In the genomic region with DNA sequence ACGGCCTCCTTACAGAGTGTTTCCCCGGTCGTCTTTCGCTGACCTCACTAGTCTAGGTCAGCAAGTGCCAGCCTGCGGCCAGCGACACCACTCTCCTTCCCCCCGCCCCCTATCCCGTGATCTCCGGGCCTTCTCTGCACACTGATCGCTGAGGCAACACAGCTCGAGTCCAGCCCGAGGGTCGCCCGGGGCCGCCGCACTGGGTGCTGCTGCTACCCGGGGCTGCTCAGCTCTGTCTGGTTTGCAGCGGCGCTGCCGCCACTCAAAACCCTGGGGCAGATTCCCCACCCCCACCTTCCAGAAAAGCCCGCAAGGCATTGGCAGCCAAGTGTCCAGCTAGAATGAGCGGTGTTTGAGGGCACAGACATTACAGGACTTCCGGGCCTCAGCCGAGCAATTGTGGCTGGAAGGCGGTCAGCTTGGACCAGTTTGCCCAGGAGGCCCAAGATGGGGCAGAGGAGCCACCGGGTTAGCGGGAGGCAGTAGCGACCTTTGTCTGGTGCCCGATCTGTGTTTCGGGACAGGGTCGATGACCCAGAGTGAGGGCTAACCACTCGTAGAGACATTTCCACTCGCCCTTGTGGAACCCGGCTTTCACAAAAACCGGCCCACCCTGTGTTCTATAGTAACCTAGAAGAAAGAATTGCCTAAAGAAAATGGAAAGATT, we compare ENCODE assay signal across 8 mouse cellular contexts. TPM values are rescaled to one million over a fixed set of nuclear protein-coding genes. Genes with fewer than 3 reads are reported as not detected.
A peak's percentile ranks its signal among the peaks of the same experiment; 100 is the strongest.
DNase-seq lines count a peak whose midpoint lies in the region; ATAC-seq lines count a peak whose summit lies in the region.

No protein-coding gene starts in this region.

- H3K27me3 ChIP-seq in embryonic facial prominence, embryonic 14.5 days (replicated peaks; ENCODE audit: control insufficient read depth, insufficient read depth, low read length), result peaks cover 43% of the 10 kb centered on the region
- peaks cover 35% of the 10 kb centered on the region for H3K27me3 ChIP-seq in intestine, embryonic 15.5 days (replicated peaks)
- peaks cover 58% of the 10 kb centered on the region for H3K27me3 ChIP-seq in liver, embryonic 15.5 days
- H3K27me3 ChIP-seq in stomach, embryonic 15.5 days (replicated peaks), result peaks cover 39% of the 10 kb centered on the region

- DNase-seq in adrenal gland, postnatal 10 days, result peak; percentile 26
- no peak for DNase-seq in adrenal gland, postnatal 4 days (ENCODE audit: low spot score in 2 of 2)
- DNase-seq in embryonic facial prominence, embryonic 14.5 days (ENCODE audit: low spot score), result no peak

- no peaks in the 10 kb centered on the region for H3K9me3 ChIP-seq in embryonic facial prominence, embryonic 14.5 days (ENCODE audit: control insufficient read depth, low read length)
- H3K9me3 ChIP-seq in intestine, embryonic 15.5 days, result no peaks in the 10 kb centered on the region
- H3K9me3 ChIP-seq in liver, embryonic 15.5 days (replicated peaks), result no peaks in the 10 kb centered on the region
- H3K9me3 ChIP-seq in stomach, embryonic 15.5 days, result no peaks in the 10 kb centered on the region

- no peaks in the 10 kb centered on the region for H3K36me3 ChIP-seq in embryonic facial prominence, embryonic 14.5 days (ENCODE audit: control insufficient read depth, insufficient read depth, low read length)
- H3K36me3 ChIP-seq in intestine, embryonic 15.5 days, result no peaks in the 10 kb centered on the region
- no peaks in the 10 kb centered on the region for H3K36me3 ChIP-seq in liver, embryonic 15.5 days (replicated peaks)
- no peaks in the 10 kb centered on the region for H3K36me3 ChIP-seq in stomach, embryonic 15.5 days

- ATAC-seq in embryonic facial prominence, embryonic 14.5 days (ENCODE audit: low read depth), result no peak
- peak; percentile 20 for ATAC-seq in intestine, embryonic 15.5 days
- ATAC-seq in liver, embryonic 15.5 days (ENCODE audit: insufficient read depth), result no peak
- ATAC-seq in stomach, embryonic 15.5 days (ENCODE audit: insufficient read depth, low FRiP score, low read depth), result no peak
- no peak for ATAC-seq in frontal cortex, adult (ENCODE audit: low TSS enrichment)
- no peak for ATAC-seq in inflammation-experienced regulatory T-cells, adult 6 months

- H3K4me2 ChIP-seq in embryonic facial prominence, embryonic 14.5 days (ENCODE audit: low read depth, low read length), result peak overlapping the region; percentile 98
- H3K4me2 ChIP-seq in intestine, embryonic 15.5 days (replicated peaks), result peak overlapping the region; percentile 99
- H3K4me2 ChIP-seq in liver, embryonic 15.5 days, result peak overlapping the region; percentile 71
- H3K4me2 ChIP-seq in stomach, embryonic 15.5 days, result peak overlapping the region; percentile 100

- 7% methylated on average over 35 of the region's 35 CpGs for WGBS in embryonic facial prominence, embryonic 14.5 days
- 15% methylated on average over 35 of the region's 35 CpGs for WGBS in intestine, embryonic 15.5 days
- 9% methylated on average over 35 of the region's 35 CpGs for WGBS in liver, embryonic 15.5 days (ENCODE audit: insufficient replicate concordance)
- WGBS in stomach, embryonic 15.5 days, result 15% methylated on average over 35 of the region's 35 CpGs

- peak overlapping the region; percentile 54 for H3K4me3 ChIP-seq in embryonic facial prominence, embryonic 14.5 days (ENCODE audit: low read depth, low read length)
- H3K4me3 ChIP-seq in intestine, embryonic 15.5 days (replicated peaks), result peak overlapping the region; percentile 47
- peak overlapping the region; percentile 50 for H3K4me3 ChIP-seq in liver, embryonic 15.5 days (replicated peaks)
- H3K4me3 ChIP-seq in stomach, embryonic 15.5 days (replicated peaks), result peak overlapping the region; percentile 51

- no peak overlapping the region for H3K27ac ChIP-seq in embryonic facial prominence, embryonic 14.5 days (replicated peaks; ENCODE audit: low read depth, low read length)
- no peak overlapping the region for H3K27ac ChIP-seq in intestine, embryonic 15.5 days
- H3K27ac ChIP-seq in liver, embryonic 15.5 days (replicated peaks), result no peak overlapping the region
- no peak overlapping the region for H3K27ac ChIP-seq in stomach, embryonic 15.5 days

- H3K4me1 ChIP-seq in embryonic facial prominence, embryonic 14.5 days (ENCODE audit: control insufficient read depth, insufficient read depth, low read length), result peaks cover 15% of the 10 kb centered on the region
- peaks cover 27% of the 10 kb centered on the region for H3K4me1 ChIP-seq in intestine, embryonic 15.5 days (replicated peaks)
- H3K4me1 ChIP-seq in liver, embryonic 15.5 days (replicated peaks), result peaks cover 28% of the 10 kb centered on the region
- H3K4me1 ChIP-seq in stomach, embryonic 15.5 days, result peaks cover 27% of the 10 kb centered on the region

- no peak overlapping the region for H3K9ac ChIP-seq in embryonic facial prominence, embryonic 14.5 days (ENCODE audit: low read depth, low read length)
- 0 out of 2 replicates have a peak overlapping the region, but pooled peaks have one; percentile 13 for H3K9ac ChIP-seq in intestine, embryonic 15.5 days
- no peak overlapping the region for H3K9ac ChIP-seq in liver, embryonic 15.5 days
- no peak overlapping the region for H3K9ac ChIP-seq in stomach, embryonic 15.5 days

RNA-seq across cellular contexts. Expression of gene 2210011C24Rik, which starts 0.7 kb away (rescaled TPM):
- under 1 TPM in 1 of 2 experiments, not detected in 1; 0.24 TPM for total RNA-seq in adrenal gland, postnatal 10 days (2021)
- total RNA-seq in adrenal gland, postnatal 4 days (2021), result 1 to 10 TPM in 1 of 2 experiments, under 1 TPM in 1; 0.31 to 1.5 TPM
- 0.66 and 1.4 TPM in 2 replicates for polyA plus RNA-seq in embryonic facial prominence, embryonic 14.5 days (2014; fragmentation: Nextera tagmentation; extraction: Ambion mirVana)
- polyA plus RNA-seq in intestine, embryonic 15.5 days (2015; fragmentation: Nextera tagmentation; extraction: Ambion mirVana), result 1.5 and 1.6 TPM in 2 replicates
- not detected in 2 replicates for polyA plus RNA-seq in liver, embryonic 15.5 days (2015; fragmentation: Nextera tagmentation; extraction: Ambion mirVana)
- 0.67 and 1.0 TPM in 2 replicates for polyA plus RNA-seq in stomach, embryonic 15.5 days (2015; fragmentation: Nextera tagmentation; extraction: Ambion mirVana)
- 1 to 10 TPM in 2 of 3 experiments, not detected in 1; 1.2 to 2.5 TPM for polyA plus RNA-seq in inflammation-experienced regulatory T-cells, adult 6 months (2017; shearing (Covaris generic))

RNA-seq across cellular contexts. Expression of gene Palm3, which starts 8.6 kb away (rescaled TPM):
- total RNA-seq in adrenal gland, postnatal 10 days (2021), result under 1 TPM; 0.57 to 0.70 TPM
- total RNA-seq in adrenal gland, postnatal 4 days (2021), result 1 to 10 TPM; 1.1 to 6.0 TPM
- 3.3 and 3.6 TPM in 2 replicates for polyA plus RNA-seq in embryonic facial prominence, embryonic 14.5 days (2014; fragmentation: Nextera tagmentation; extraction: Ambion mirVana)
- polyA plus RNA-seq in intestine, embryonic 15.5 days (2015; fragmentation: Nextera tagmentation; extraction: Ambion mirVana), result 8.9 and 9.4 TPM in 2 replicates
- 0.15 and 0.23 TPM in 2 replicates for polyA plus RNA-seq in liver, embryonic 15.5 days (2015; fragmentation: Nextera tagmentation; extraction: Ambion mirVana)
- polyA plus RNA-seq in stomach, embryonic 15.5 days (2015; fragmentation: Nextera tagmentation; extraction: Ambion mirVana), result 6.6 and 6.7 TPM in 2 replicates
- 1 to 10 TPM; 1.6 to 3.7 (median 2.8) TPM for polyA plus RNA-seq in inflammation-experienced regulatory T-cells, adult 6 months (2017; shearing (Covaris generic))

RNA-seq across cellular contexts. Expression of gene 1700067K01Rik, which starts 11.3 kb away (rescaled TPM):
- total RNA-seq in adrenal gland, postnatal 10 days (2021), result under 1 TPM; 0.48 to 0.60 TPM
- under 1 TPM; 0.62 to 0.76 TPM for total RNA-seq in adrenal gland, postnatal 4 days (2021)
- 0.77 and 1.1 TPM in 2 replicates for polyA plus RNA-seq in embryonic facial prominence, embryonic 14.5 days (2014; fragmentation: Nextera tagmentation; extraction: Ambion mirVana)
- polyA plus RNA-seq in intestine, embryonic 15.5 days (2015; fragmentation: Nextera tagmentation; extraction: Ambion mirVana), result 0.86 and 0.87 TPM in 2 replicates
- 0.58 and 0.61 TPM in 2 replicates for polyA plus RNA-seq in liver, embryonic 15.5 days (2015; fragmentation: Nextera tagmentation; extraction: Ambion mirVana)
- polyA plus RNA-seq in stomach, embryonic 15.5 days (2015; fragmentation: Nextera tagmentation; extraction: Ambion mirVana), result 0.53 and 0.68 TPM in 2 replicates
- polyA plus RNA-seq in inflammation-experienced regulatory T-cells, adult 6 months (2017; shearing (Covaris generic)), result under 1 TPM in 2 of 3 experiments, not detected in 1; 0.51 to 0.70 TPM

RNA-seq across cellular contexts. Expression of gene Samd1, which starts 15.2 kb away (rescaled TPM):
- total RNA-seq in adrenal gland, postnatal 10 days (2021), result 10 to 100 TPM; 40.8 to 41.6 TPM
- 10 to 100 TPM; 57.6 to 63.1 TPM for total RNA-seq in adrenal gland, postnatal 4 days (2021)
- 15.9 and 18.5 TPM in 2 replicates for polyA plus RNA-seq in embryonic facial prominence, embryonic 14.5 days (2014; fragmentation: Nextera tagmentation; extraction: Ambion mirVana)
- polyA plus RNA-seq in intestine, embryonic 15.5 days (2015; fragmentation: Nextera tagmentation; extraction: Ambion mirVana), result 8.4 and 8.7 TPM in 2 replicates
- 5.8 and 6.9 TPM in 2 replicates for polyA plus RNA-seq in liver, embryonic 15.5 days (2015; fragmentation: Nextera tagmentation; extraction: Ambion mirVana)
- polyA plus RNA-seq in stomach, embryonic 15.5 days (2015; fragmentation: Nextera tagmentation; extraction: Ambion mirVana), result 8.9 and 9.9 TPM in 2 replicates
- 1 to 10 TPM; 5.0 to 7.3 (median 6.5) TPM for polyA plus RNA-seq in inflammation-experienced regulatory T-cells, adult 6 months (2017; shearing (Covaris generic))

RNA-seq across cellular contexts. Expression of gene Il27ra, which starts 29.8 kb away (rescaled TPM):
- 1 to 10 TPM; 5.3 to 6.9 TPM for total RNA-seq in adrenal gland, postnatal 10 days (2021)
- total RNA-seq in adrenal gland, postnatal 4 days (2021), result 1 to 10 TPM; 2.6 to 3.8 TPM
- 1.5 and 1.8 TPM in 2 replicates for polyA plus RNA-seq in embryonic facial prominence, embryonic 14.5 days (2014; fragmentation: Nextera tagmentation; extraction: Ambion mirVana)
- polyA plus RNA-seq in intestine, embryonic 15.5 days (2015; fragmentation: Nextera tagmentation; extraction: Ambion mirVana), result 1.3 and 1.5 TPM in 2 replicates
- 0.74 and 1.3 TPM in 2 replicates for polyA plus RNA-seq in liver, embryonic 15.5 days (2015; fragmentation: Nextera tagmentation; extraction: Ambion mirVana)
- polyA plus RNA-seq in stomach, embryonic 15.5 days (2015; fragmentation: Nextera tagmentation; extraction: Ambion mirVana), result 1.1 and 1.7 TPM in 2 replicates
- polyA plus RNA-seq in inflammation-experienced regulatory T-cells, adult 6 months (2017; shearing (Covaris generic)), result 100 to 1,000 TPM; 188 to 350 (median 272) TPM
